Mouse (Mus musculus) layer of hippocampus, postnatal 25 days (tissue): ENCODE data around the gene Phlda2. TPM values are rescaled to one million over a fixed set of nuclear protein-coding genes. Genes with fewer than 3 reads are reported as not detected.
A peak's percentile ranks its signal among the peaks of the same experiment; 100 is the strongest.
"Not testable (repeated sequence)": the region's sequence is repeated elsewhere in the genome, so short reads cannot be mapped to it uniquely, and the experiment has no call there.

Experiments
- DNase-seq, 2 experiments: peaks; one replicate each; pipeline ENCODE4 v3.0.0; 2022; ENCODE audit warnings: mixed read lengths in 2 of 2, low spot score in 1 of 2; ENCODE audit errors: extremely low spot score in 1 of 2
- total RNA-seq, 2 experiments: library from RNA; stranded (reverse); gene quantifications; 2 replicates each; pipeline ENCODE4 v1.2.3; 2021

Gene Phlda2
- not detected for total RNA-seq

DNA sequence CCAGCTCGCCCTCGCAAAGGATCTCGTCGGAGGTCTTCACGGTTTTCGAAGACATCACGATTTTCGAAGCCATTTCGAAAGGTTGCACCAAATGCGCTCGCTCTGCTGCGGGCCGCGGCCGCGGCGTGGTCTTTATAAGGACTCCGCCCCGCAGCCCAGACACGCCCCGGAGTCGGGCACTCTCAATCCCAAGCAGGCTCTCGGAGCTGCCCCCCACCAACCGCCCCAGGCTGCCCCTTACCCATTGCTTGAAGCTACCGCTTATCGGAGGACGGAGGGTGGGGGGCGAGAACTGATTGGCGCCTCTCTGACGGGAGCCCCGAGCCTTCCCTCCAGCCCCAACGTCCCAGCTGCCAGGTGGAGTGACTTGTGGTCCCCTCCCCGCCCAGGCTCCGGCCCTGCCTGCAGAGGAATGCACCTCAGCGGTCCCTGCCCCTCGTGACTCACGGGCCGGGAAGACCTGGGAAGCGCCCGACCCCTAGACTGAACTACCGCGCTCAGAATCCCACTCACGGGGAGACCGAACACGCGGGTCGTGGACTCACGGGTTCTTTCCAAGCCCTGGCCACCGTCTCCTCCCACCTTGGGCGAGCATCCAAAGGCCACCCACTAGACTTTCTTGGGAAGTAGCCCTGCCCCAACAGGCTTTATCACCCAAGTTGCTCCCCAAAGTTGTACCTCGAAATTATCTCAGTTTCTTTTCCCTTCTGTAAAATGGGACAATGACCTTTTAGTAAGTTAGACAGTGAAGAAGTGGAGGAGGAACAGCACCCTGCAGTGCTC is at the start of gene Phlda2:
Gene Phlda2 (minus strand): TSS at position 733 of the 783 bp plus-strand sequence.
- no peak for DNase-seq

DNA sequence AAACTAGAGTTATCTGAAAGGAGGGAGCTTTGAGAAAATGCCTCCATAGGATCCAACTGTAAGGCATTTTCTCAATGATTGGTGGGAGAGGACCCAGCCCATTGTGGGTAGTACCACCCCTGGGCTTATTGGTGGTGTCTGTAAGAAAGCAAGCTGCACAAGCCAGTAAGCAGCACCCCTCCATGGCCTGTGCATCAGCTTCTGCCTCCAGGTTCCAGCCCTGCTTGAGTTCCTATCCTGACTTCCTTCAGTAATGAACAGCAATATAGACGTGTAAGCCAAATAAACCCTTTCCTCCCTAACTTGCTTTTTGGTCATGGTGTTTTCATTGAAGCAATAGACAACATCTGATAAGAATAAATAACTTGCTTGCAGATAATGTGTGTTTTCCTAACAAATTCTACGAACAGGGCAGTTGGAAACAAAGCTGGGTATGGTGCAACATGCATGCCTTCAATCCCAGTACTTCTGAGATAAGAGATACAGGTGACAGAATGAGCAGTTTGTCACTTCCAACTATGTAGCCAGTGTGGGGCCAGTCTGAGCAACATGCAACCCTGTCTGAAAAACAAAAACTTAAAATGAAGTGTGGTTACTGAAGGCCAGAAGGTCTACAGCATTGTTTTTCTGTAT is 46.8 kb upstream of the Phlda2 start:
- DNase-seq: no peak

DNA sequence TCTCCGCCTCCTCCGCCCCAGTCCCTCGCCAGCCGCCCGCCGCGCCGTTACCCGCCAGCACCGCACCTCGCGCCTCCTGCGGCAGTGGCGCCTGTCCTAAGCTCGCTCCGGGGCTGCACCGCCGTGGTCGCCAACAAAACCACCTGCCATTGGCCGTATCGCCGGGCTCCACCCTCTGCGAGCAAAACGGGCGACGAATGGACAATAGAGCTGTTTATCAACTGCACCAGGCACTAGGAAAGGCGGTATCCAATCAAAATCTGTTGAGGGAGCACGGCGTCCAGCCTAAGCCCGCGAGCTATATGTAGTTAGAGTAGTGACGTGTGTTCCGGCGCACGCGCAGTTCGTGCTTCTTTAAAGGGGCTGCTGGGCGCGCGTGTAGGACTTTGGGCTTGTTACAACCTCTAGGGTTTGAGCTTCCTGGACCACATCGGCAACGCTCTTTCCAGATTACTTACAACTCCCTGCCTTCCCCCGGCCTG is 46.1 kb upstream of the Phlda2 start, which contains the start of gene Nap1l4:
Gene Nap1l4 (minus strand): TSS at position 131 of the 482 bp plus-strand sequence.
- DNase-seq: peak; percentile 97 to 99

DNA sequence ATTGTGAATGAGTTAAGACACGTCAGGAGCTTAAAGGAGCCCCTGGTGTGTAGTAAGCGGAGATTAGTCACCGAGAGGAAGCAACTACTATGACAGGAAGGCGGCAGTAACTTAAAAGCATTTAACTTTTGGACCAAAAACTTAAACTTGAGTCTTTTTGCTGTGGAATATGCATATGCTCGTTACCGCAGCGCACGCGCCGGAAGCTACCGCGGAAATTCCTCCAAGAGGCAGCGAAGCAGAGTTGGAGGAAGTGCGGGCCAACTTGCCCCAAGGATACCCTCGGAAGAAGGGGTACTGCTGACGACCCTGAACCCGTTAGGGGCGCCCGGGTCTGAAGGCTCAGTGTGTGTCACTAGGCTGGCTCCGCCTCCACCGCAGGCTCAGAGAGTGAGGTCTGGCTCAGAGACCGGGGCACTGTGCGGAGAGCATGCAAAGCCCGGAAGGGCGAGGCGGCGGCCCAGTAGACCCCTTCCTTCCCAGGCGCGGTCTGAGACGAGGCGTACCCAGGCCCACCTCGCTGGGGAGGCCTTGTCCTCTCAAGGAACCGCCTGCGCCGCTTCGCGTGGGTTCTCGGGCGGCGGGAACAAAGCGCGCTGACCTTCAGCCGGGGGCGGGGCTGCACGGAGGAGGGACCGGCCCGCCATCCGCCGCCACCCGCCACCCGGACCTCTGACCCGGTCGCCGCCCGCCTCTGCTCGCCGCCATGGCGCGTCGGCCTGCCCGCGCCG is 45.4 kb upstream of the Phlda2 start:
- DNase-seq: no peak

DNA sequence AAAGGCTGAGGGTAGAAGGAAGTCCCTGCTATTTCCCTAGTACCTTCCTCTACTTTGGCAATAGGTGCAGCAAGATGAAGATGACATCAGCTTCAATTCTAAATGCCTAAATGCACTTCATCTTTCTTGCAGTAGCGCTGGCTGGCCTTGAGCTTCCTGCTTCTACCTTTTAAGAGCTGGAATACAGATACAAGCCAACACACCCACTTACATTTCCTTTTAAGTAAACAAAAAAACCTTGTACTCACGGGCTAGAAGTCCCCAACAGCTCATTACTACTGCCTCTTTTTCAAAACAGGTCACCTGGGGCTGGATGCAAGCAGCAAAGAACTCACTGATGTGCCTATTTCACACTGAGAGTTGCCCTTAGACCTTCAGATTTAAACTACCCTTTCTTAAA is 43.6 kb upstream of the Phlda2 start:
- no peak for DNase-seq

DNA sequence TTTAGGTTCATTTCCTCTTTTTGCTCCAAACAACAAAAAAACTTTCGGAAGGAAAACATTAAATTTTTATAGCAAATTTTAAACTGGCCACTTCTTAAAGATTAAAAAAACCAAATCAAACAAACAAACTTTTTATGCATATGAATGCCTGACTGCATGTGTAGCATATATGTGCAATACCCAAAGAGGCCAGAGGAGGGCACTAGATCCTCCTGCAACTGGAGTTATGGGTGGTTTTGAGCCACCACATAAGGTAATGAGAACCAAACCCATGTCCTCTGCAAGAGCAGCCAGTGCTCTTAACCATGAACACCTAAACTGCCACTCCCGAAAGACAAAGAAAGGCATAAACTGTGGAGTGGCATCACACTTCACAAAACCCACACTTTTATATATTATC is 41.4 kb upstream of the Phlda2 start:
- peak in 1 of 2 experiments; percentile 37 for DNase-seq

DNA sequence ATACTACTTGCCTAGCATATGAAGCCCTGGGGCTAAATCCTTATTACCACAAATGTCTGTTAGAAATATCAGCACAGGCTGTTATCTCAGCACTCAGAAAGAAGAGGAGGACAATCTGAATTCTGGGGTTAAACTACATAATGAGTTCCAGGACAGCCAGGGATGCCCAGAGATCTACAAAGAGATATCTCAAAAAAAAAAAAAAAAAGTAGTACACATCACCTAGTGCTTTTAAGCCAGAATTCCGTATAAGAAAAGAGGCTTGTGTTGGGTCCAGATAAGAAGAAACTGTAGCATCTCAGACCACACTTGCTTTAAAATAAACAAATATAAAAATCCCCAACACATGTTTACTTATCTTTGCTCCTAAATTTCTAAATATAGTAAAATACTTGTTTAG is 35.7 kb upstream of the Phlda2 start:
- no peak for DNase-seq

DNA sequence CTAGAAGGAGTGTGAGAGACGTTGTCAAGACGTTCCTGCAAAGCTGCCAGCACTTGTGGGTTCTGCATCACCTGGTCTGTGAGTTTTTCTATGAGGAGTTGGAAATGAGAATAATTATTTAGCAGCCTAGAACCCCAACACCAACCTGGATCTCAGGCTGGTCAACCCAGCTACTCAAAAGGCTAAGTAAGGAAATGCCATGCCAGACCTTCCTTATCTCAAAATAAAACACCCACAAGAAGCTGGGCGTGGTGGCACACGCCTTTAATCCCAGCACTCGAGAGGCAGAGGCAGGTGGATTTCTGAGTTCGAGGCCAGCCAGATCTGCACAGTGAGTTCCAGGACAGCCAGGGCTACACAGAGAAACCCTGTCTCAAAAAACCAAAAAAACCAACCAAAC is 35.3 kb upstream of the Phlda2 start:
- not testable (repeated sequence) for DNase-seq

DNA sequence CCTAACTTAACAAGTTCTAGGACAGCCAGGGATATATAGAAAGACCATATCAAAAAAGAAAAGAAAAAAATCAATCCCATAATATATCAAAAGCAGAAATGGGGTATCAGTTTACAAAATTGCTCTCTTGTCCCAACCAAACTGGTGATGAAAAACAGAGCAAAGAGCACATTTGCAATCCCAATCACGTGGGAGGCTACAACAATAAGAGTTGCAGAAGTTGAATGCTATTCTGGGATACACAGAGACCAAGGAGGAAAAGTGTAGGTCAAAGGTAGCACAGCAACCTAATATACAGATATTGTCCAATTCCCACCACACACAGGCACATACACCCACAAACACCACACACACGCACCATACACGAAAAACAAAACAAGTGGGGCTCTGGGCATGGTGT is 33.3 kb upstream of the Phlda2 start:
- no peak for DNase-seq

DNA sequence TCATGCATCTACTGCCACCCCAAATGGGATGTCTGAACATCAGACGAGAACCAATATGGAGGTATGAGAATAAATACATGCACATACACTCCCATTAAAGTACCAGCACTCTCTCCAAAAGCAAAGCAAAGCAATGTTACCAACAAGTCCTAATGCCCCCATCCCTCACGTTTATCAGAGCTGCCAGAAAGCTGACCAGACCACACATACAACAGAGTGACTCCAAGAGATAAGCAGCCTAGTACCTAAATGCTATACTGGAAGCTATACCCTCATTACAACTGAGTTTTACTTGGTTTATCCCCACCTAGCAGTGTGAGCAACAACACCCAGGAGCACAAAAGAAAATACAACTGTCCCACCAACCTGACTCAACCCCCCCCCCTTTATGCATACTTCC is 30.3 kb upstream of the Phlda2 start:
- no peak for DNase-seq

DNA sequence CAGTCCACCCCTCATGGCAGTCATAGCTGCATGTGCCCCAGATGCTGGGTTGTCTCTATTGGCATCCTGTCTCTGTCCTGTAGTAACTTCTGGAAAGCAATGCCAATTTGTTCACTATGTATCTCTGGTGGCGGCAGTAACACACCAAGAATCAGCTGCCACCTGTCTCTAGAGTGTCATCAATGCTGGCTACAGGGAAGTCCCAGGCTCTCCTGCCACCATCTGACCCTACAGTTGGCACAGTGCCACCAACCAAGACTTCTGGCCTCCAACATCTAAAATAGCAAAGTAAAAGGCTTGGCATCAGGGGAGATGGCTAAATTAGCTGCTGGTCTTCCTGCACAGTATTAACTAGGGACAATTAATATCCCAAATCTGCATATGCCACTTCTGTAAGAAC is 29.5 kb upstream of the Phlda2 start:
- no peak for DNase-seq

DNA sequence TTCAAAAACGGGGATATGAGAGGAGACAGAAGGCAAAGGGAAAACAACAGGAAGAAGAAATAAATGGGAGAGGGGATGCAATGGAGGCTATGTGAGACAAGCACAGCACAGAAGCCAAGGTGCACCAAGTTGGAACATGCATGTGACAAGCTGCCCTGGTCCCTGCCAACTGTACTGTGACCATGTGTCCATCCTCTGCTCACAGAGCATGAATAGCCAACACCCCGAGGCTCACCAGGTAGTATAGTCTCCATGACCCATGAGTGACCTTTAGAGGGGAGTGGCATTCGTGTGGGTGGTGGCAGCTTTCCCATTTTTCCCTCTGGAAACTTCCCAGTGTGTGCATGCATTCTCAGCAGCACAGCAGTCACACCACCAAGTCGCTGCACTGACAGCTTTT is 16.4 kb upstream of the Phlda2 start:
- no peak for DNase-seq

DNA sequence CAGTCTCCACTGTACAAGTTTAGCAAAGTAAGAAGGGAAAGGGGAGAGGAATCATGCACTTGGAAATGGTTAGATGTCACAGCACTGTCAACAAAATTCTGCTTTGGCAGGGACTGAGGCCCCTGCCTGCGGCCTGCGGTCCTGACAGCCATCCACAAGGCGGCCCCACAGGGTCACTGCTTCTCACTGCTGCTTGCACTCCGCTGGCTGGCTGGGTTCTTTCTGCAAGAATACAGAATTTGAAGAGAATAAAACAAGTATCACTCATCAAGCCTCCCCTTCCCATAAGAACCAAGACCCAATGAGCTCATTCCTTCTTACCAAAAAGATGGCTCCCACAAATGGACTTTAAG is 11.4 kb upstream of the Phlda2 start:
- no peak for DNase-seq

DNA sequence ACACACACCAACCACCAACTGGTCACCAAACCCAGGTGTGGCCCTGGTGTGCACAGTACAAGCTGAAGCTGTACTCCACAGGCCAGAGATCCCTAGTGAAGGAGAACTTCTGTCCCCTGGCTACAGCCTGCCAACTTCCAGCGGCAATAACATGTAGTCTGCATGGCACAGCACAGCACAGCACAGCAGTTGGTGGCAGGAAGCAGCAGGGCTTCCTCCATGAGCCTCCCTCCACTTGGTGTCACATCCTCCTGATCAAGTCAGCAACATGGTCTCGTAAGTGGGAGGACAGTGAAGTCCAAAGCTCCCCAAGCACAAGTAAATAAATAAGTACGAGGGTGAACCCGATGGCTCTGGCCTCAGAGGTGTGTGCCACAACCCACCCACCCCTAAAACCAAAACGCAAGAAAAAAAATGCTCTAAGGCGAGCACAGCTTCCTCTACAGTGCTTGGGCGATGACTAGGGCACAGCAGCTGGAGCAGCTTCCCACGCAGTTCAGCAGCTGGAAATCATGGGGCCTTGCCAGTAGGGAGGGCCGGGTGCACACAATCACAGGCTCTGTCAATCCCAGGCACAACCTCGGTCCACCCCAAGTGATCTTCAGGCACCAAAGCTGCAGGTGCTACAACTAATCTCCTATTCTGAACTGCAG is 10.9 kb upstream of the Phlda2 start:
- DNase-seq: no peak

DNA sequence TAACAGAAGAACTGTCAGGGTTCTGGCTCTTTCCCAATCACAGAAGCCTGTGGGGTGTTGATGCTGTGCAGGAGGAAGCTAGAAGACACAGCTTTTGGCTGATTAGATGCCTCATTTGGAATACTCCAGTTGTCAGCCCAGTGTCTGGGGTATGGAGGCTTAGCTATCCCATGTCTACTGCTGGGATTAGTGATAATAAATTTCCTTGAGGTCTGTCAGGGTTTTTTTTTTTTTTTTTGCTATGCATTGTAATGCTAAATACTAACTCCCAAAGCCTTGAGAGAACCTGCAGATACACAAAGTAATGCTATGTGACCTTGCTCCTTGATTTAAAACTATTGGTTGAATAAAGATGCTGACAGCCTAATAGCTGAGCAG is 8.4 kb upstream of the Phlda2 start:
- no peak for DNase-seq

DNA sequence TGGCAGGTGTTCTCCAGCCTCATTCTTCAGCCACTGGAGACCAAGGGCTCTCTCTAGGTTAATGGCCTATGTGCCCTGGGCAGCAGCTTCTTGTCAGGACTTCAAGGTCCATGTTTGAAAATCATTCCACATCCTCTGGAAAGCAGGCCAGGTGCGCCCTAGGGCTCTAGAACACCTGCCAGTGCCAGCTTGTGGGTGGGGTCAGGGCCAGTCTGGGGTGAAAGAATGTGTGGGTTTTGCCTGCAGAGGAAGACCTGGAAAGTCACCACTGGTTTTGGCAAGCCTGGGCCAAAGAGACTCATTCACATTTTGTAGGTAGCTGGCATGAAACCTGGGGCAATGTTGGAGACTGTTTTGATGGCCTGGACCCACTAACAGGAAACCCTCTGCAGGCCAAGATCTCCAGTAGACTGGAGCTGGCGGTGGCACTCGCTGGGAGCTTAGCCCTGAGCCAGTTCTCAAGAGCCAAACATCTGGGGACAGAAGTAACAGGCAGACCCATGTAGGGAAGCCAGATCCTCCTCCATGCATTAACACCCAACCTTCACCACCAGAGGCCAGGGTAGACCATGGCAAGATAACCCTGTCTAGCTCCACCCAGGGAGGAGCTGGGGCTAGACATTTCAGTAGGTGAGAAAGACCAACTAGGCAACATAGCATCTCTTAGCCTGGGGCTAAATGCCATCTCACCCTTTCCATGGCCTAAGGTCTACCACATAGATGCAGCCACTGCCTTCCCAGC is 7.8 kb upstream of the Phlda2 start:
- DNase-seq: no peak

DNA sequence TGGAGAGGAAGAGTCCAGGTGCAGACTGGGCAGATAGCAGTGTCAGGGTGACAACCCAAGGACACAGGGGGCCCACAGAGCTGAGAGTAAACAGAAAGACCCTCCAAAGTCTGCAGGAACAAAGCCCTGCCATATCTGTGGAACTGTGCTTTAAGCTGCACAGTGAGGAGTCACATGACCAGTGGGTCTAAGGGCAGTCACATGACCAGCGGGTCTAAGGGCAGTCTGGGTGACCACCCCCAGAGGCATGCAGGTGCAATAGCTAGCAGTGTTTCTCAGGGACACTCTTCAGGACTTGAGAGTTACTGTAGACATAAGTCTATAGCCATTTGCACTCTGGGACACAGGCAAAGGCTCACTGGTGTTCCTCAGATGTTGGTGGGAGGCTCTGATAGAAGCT is 6.6 kb upstream of the Phlda2 start:
- no peak for DNase-seq

DNA sequence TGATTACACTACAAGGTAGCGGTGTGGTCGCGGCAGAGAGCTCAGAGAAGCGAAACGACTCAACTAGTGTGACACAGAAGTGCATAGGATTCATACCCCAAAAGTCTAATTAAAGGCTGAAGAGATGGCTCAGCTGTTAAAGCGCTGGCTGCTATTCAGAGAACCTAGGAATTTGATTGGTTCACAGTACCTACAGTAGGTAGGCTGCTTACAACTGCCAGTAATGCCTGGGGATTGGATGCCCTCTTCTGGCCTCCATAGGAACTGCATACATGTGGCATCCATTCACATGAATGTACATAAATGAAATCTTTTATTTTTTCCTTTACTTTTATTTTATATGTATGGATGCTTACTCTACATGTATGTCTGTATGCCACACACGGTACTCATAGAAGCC is 3.7 kb upstream of the Phlda2 start:
- peak in 1 of 2 experiments; percentile 59 for DNase-seq

DNA sequence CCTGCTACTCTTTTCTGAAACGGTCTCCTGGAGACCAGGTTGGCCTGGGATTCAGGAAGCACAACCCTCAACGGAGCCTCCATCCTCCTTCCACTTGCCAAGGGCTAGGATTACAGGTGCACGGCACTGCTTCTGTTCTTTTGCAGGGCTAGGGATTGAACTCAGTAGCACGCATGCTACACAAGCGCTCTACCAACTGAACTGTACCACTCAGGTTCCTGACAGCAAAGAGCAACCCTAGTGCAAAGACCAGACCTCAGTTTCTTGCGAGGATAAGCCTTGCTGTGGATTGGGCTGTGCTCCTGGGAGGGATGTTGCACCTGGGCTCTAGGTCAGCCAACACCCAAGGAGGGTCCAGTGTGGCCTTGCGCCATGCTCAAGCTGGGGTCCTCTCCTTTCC is 3.3 kb upstream of the Phlda2 start:
- no peak for DNase-seq

DNA sequence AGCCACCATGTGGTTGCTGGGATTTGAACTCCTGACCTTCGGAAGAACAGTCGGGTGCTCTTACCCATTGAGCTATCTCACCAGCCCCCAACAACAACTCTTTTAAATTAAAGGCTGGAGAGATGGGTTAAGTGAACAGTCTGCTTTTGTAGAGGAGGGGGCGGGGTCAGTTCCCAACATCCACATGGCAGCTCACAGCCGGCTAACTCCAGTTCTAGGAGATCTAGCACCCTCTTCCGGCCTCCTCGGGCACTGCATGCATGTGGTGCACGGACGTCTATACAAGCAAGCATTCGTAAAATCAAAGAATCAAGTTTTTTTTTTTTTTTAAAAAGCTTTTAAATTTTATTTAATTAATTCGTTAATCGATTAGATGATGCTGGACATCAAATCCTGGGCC is 2.9 kb upstream of the Phlda2 start:
- peak; percentile 59 to 81 for DNase-seq
